Mouse (Mus musculus) kidney, postnatal 10 days (tissue): ENCODE measurements around the gene Rps19bp1.
A peak's percentile ranks its signal among the peaks of the same experiment; 100 is the strongest.

Experiments used
- DNase-seq: peaks from one replicate; pipeline ENCODE4 v3.0.0; 2021; ENCODE audit warnings: mixed read lengths

Rps19bp1 gene

DNA sequence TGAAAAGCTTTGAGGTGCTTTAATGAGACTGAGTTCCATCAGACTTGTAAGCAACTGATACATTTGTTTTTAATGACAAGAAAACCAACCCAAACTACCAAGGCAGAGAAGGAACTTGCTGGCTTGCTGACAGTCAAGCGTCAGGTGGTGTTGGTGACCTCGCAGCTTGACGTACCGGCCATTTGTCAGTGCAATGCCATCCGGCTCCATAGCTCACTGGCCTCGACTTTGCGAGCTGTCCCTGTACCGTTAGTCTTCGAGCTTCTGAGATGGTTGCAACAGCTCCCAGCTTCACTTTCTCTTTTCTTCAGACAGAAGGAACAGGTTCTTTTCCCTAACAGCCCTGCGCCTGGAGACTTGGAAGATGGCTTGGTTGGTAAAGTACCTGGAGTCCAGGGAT, 46.6 kb downstream of the Rps19bp1 start:
- no peak for DNase-seq

DNA sequence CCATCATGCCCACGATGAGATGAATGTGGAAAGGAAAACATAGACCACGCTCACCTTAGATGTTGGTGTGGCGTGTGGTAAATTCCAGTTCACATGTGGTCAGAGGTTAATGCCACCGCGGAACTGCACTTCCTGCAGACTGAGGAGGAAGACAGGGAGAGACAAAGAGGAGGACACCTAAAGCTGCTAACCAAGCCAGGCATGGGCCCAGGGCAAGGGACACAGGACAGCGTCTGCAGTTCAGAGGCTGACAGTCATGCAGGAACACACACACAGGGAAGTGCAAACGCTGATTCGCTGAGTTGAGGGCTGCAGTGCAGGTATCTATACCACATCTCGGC, 47.7 kb downstream of the Rps19bp1 start:
- no peak for DNase-seq

- DNase-seq: peak; percentile 56
Measured at GRCm38 (mm10) chr15:80215716-80216479, 48.2 kb downstream of the Rps19bp1 start.

DNA sequence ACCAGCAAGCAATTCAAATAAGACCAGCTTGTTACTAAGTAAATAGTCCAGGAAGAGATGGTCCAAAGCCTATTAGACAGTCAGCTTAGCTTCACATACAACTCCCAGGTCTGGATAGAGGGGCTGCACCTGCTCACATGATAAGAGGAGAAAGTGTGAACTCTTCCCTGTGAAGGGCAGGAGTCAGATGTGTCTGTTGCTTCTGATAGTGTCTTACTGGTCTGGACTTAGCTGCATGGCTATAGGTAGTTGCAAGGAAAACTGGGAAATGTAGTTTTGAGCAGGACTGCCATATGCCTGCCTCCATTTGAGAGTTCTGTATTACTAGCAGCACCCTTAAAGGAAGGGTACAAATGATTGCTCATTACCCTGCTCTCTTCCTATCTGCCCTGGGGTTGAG, 50.4 kb downstream of the Rps19bp1 start:
- DNase-seq: no peak
